ENCODE assay signal across 15 mouse cellular contexts in genomic region chr1:191268797-191269647, GRCm38 (mm10). TPM values are rescaled to one million over a fixed set of nuclear protein-coding genes. Genes with fewer than 3 reads are reported as not detected.
DNase-seq lines count a peak whose midpoint lies in the region; ATAC-seq lines count a peak whose summit lies in the region.
"Had no signal": no experiment of that assay in that cellular context is flagged by ENCODE, and none has a peak within 500 bp of the region (broad histone marks: within the 10 kb centered on the region; RNA-seq: fewer than 3 reads in every experiment).

No protein-coding gene starts in this region.

- H3K4me3 ChIP-seq in heart, embryonic 13.5 days = no peak overlapping the region
- peak overlapping the region; percentile 77 for H3K4me3 ChIP-seq in megakaryocyte, embryonic 14.5 days (replicated peaks)
- H3K4me3 ChIP-seq in midbrain, embryonic 10.5 days = no peak overlapping the region
- no peak overlapping the region for H3K4me3 ChIP-seq in hindbrain, embryonic 10.5 days
- H3K4me3 ChIP-seq: stomach, embryonic 15.5 days had no signal

- intact Hi-C loops in heart, postnatal 14 days (cut with DNase I) = no loop called here

- 33% methylated on average over 5 of the region's 5 CpGs for WGBS in heart, embryonic 13.5 days
- WGBS in midbrain, embryonic 10.5 days = 83% methylated on average over 5 of the region's 5 CpGs
- WGBS in hindbrain, embryonic 10.5 days = 80% methylated on average over 5 of the region's 5 CpGs

- DNase-seq in frontal cortex, postnatal 14 days (ENCODE audit: low spot score in 2 of 2) = no peak
- no peak for DNase-seq in heart, postnatal 14 days
- DNase-seq in midbrain, embryonic 10.5 days (ENCODE audit: low spot score) = no peak
- no peak for DNase-seq in hindbrain, embryonic 10.5 days (ENCODE audit: low spot score)
- DNase-seq: cerebellum, postnatal 25 days; kidney, adult 2 months; kidney, postnatal 14 days; lung, adult 2 months; thymus, adult 2 months had no signal

- H3K4me2 ChIP-seq in heart, embryonic 13.5 days = peak overlapping the region; percentile 37
- H3K4me2 ChIP-seq: stomach, embryonic 15.5 days had no signal

- H3K9ac ChIP-seq in heart, embryonic 13.5 days = peak overlapping the region; percentile 59
- H3K9ac ChIP-seq: stomach, embryonic 15.5 days had no signal

- no peaks in the 10 kb centered on the region for H3K36me3 ChIP-seq in heart, embryonic 13.5 days
- H3K36me3 ChIP-seq in megakaryocyte, embryonic 14.5 days (replicated peaks; ENCODE audit: low read length) = no peaks in the 10 kb centered on the region
- H3K36me3 ChIP-seq in midbrain, embryonic 10.5 days = no peaks in the 10 kb centered on the region
- no peaks in the 10 kb centered on the region for H3K36me3 ChIP-seq in hindbrain, embryonic 10.5 days
- H3K36me3 ChIP-seq: stomach, embryonic 15.5 days had no signal

- H3K27ac ChIP-seq in heart, embryonic 13.5 days (replicated peaks) = peak overlapping the region; percentile 81
- H3K27ac ChIP-seq in midbrain, embryonic 10.5 days (replicated peaks) = no peak overlapping the region
- no peak overlapping the region for H3K27ac ChIP-seq in hindbrain, embryonic 10.5 days
- H3K27ac ChIP-seq: stomach, embryonic 15.5 days had no signal

- no peaks in the 10 kb centered on the region for H3K9me3 ChIP-seq in heart, embryonic 13.5 days
- peaks cover 6% of the 10 kb centered on the region for H3K9me3 ChIP-seq in megakaryocyte, embryonic 14.5 days
- no peaks in the 10 kb centered on the region for H3K9me3 ChIP-seq in midbrain, embryonic 10.5 days (replicated peaks)
- H3K9me3 ChIP-seq in hindbrain, embryonic 10.5 days = no peaks in the 10 kb centered on the region
- H3K9me3 ChIP-seq: stomach, embryonic 15.5 days had no signal

- H3K4me1 ChIP-seq in heart, embryonic 13.5 days = peaks cover 30% of the 10 kb centered on the region
- peaks cover 45% of the 10 kb centered on the region for H3K4me1 ChIP-seq in megakaryocyte, embryonic 14.5 days
- peaks cover 19% of the 10 kb centered on the region for H3K4me1 ChIP-seq in midbrain, embryonic 10.5 days
- peaks cover 27% of the 10 kb centered on the region for H3K4me1 ChIP-seq in hindbrain, embryonic 10.5 days (replicated peaks)

- peak; percentile 81 for ATAC-seq in frontal cortex, adult (ENCODE audit: low TSS enrichment)
- ATAC-seq in heart, embryonic 13.5 days (ENCODE audit: extremely low read depth, insufficient number of reproducible peaks, low FRiP score, low TSS enrichment) = no peak
- ATAC-seq in megakaryocyte, adult 5-6 weeks (ENCODE audit: poor library complexity, severe bottlenecking) = no peak
- ATAC-seq: midbrain, embryonic 16.5 days had no signal

- H3K27me3 ChIP-seq in heart, embryonic 13.5 days (replicated peaks) = no peaks in the 10 kb centered on the region
- H3K27me3 ChIP-seq in megakaryocyte, embryonic 14.5 days (replicated peaks) = peaks cover 66% of the 10 kb centered on the region
- peaks cover 36% of the 10 kb centered on the region for H3K27me3 ChIP-seq in midbrain, embryonic 10.5 days (ENCODE audit: low read depth, poor library complexity, severe bottlenecking)
- H3K27me3 ChIP-seq in hindbrain, embryonic 10.5 days (ENCODE audit: insufficient read depth, poor library complexity, severe bottlenecking) = no peaks in the 10 kb centered on the region; the same call in 1 of the 2 replicates
- H3K27me3 ChIP-seq: stomach, embryonic 15.5 days had no signal

RNA-seq across cellular contexts. Expression of gene Nenf, which starts 49.0 kb away (rescaled TPM):
- polyA plus RNA-seq in heart, embryonic 13.5 days (2015; fragmentation: Nextera tagmentation; extraction: Ambion mirVana) = 98.9 and 104 TPM in 2 replicates
- 100 to 1,000 TPM in 1 of 2 experiments, 10 to 100 TPM in 1; 96.9 to 104 TPM for total RNA-seq in heart, postnatal 14 days (2021)
- polyA plus RNA-seq in megakaryocyte, embryonic 14.5 days (2012; ENCODE audit: insufficient read depth, low replicate concordance) = 20.2 and 31.8 TPM in 2 replicates
- total RNA-seq in megakaryocyte, adult 5-6 weeks (2015) = 14.9 and 15.1 TPM in 2 replicates
- 4.6 and 6.3 TPM in 2 replicates for total RNA-seq in megakaryocyte, adult 5-6 weeks (2017)
- 49.4 and 63.5 TPM in 2 replicates for polyA plus RNA-seq in midbrain, embryonic 10.5 days (2016; fragmentation: Nextera tagmentation; extraction: Ambion mirVana)
- 58.6 and 75.5 TPM in 2 replicates for polyA plus RNA-seq in hindbrain, embryonic 10.5 days (2016; fragmentation: Nextera tagmentation; extraction: Ambion mirVana)

RNA-seq across cellular contexts. Expression of gene Atf3, which starts 51.2 kb away (rescaled TPM):
- 14.0 and 15.2 TPM in 2 replicates for polyA plus RNA-seq in heart, embryonic 13.5 days (2015; fragmentation: Nextera tagmentation; extraction: Ambion mirVana)
- 1 to 10 TPM; 4.5 to 9.5 TPM for total RNA-seq in heart, postnatal 14 days (2021)
- 3.4 and 9.5 TPM in 2 replicates for polyA plus RNA-seq in megakaryocyte, embryonic 14.5 days (2012; ENCODE audit: insufficient read depth, low replicate concordance)
- total RNA-seq in megakaryocyte, adult 5-6 weeks (2015) = 15.5 and 38.2 TPM in 2 replicates
- 19.3 and 57.2 TPM in 2 replicates for total RNA-seq in megakaryocyte, adult 5-6 weeks (2017)
- 5.3 and 5.5 TPM in 2 replicates for polyA plus RNA-seq in midbrain, embryonic 10.5 days (2016; fragmentation: Nextera tagmentation; extraction: Ambion mirVana)
- polyA plus RNA-seq in hindbrain, embryonic 10.5 days (2016; fragmentation: Nextera tagmentation; extraction: Ambion mirVana) = 2.4 and 2.9 TPM in 2 replicates

RNA-seq across cellular contexts. Expression of gene Tmem206, which starts 56.7 kb away (rescaled TPM):
- 16.2 and 17.6 TPM in 2 replicates for polyA plus RNA-seq in heart, embryonic 13.5 days (2015; fragmentation: Nextera tagmentation; extraction: Ambion mirVana)
- total RNA-seq in heart, postnatal 14 days (2021) = 1 to 10 TPM; 3.4 to 4.7 TPM
- 3.4 TPM in 1 of 2 replicates, not detected in the other for polyA plus RNA-seq in megakaryocyte, embryonic 14.5 days (2012; ENCODE audit: insufficient read depth, low replicate concordance)
- total RNA-seq in megakaryocyte, adult 5-6 weeks (2015) = 9.4 and 14.9 TPM in 2 replicates
- 9.0 and 10.3 TPM in 2 replicates for total RNA-seq in megakaryocyte, adult 5-6 weeks (2017)
- polyA plus RNA-seq in midbrain, embryonic 10.5 days (2016; fragmentation: Nextera tagmentation; extraction: Ambion mirVana) = 32.3 and 34.9 TPM in 2 replicates
- polyA plus RNA-seq in hindbrain, embryonic 10.5 days (2016; fragmentation: Nextera tagmentation; extraction: Ambion mirVana) = 30.5 and 36.6 TPM in 2 replicates
